Mouse (Mus musculus) adrenal gland, postnatal 36 days (tissue): ENCODE measurements around the gene Gltpd2. TPM values are rescaled to one million over a fixed set of nuclear protein-coding genes. Genes with fewer than 3 reads are reported as not detected.
"Not testable (repeated sequence)": the region's sequence is repeated elsewhere in the genome, so short reads cannot be mapped to it uniquely, and the experiment has no call there.

ENCODE experiments used
- DNase-seq, 2 experiments: peaks; one replicate each; pipeline ENCODE4 v3.0.0; 2021; ENCODE audit warnings: mixed read lengths in 1 of 2
- long read RNA-seq, 2 experiments: library from polyadenylated mRNA; stranded (forward); transcript quantifications; one replicate each; pipeline ENCODE4 v2.0.0; 2021; ENCODE audit warnings: borderline sequencing depth in 2 of 2
- total RNA-seq, 2 experiments: library from RNA; stranded (reverse); gene quantifications; 2 replicates each; pipeline ENCODE4 v1.2.3; 2021

The Gltpd2 gene
- total RNA-seq = not detected
- long read RNA-seq, experiment 1 = 0 reads
- long read RNA-seq, experiment 2 = 0 reads

GRCm38 (mm10) chr11:70518923-70519322, at the start of gene Gltpd2:
TSS of gene Gltpd2 (plus strand) at chr11:70519196.
- no peak for DNase-seq

- DNase-seq = peak in 1 of 2 experiments; percentile 20
Observed at GRCm38 (mm10) chr11:70469764-70470163, 49.2 kb upstream of the Gltpd2 start.

DNA sequence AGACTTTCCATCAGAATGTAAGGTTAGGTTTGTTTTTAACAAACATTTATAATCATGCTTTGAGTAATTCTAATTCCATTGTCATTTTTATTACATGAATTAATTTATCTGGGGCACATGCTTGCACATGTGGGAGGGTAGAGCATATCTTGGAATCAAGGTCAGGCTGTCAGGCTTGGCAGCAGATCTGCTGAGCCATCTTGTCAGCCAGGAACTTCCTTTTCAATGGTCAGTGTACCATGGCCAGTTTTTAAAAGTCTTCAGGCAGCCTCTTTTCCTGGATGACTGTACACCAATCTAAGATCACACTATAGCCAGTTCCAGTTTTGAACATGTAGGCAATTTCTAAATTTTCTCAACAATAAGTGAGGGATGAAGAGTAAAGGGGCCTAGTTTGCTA, 46.3 kb upstream of the Gltpd2 start:
- peak; percentile 57 to 59 for DNase-seq

DNA sequence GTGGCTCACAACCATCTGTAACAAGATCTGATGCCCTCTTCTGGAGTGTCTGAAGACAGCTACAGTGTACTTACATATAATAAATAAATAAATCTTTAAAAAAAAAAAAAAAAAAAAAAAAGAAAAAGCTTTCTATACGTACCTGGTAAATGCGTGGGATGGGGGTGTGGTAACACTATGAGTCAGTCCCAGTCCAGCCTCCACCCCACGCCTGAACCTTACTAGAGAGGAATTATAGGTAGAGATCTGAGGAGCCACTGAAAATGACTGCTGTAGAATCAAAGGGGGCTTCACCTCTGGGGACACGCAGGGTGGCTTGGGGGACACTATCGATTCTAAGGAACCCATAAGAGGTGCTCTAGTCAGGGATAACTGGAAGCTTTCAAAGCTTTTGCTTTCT, 45.7 kb upstream of the Gltpd2 start:
- DNase-seq = not testable (repeated sequence)

DNA sequence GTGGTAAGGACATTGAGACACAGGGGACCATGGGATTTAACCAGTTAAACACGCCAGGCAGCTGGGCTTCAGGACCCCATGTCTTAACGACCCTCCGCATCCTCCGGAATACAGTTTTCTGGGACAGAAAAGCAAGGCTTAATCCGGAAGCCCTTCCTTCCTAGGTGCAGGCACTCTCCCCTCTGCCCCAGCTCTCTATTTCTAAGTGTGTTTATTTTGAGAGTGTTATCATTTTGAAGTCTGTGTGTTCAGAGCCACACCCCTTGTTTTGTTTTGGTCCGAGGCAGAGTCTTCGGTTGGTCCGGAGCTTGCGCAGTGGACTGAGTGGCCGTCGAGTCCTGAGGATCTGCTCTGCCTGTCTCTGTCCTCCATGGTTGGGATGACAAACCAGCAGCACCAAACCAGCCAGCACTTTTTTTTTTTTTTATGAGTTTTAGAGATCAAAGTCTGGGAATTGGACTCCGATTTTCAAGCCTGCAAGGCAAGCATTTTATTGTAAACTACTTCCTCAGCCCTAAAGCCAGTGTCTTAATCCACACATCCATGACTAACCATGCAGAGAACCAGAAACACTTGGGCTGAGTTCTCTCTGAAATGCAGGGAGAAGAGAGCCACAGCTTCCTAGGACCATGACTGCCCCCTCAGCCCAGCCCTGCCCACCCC, 44.0 kb upstream of the Gltpd2 start:
- no peak for DNase-seq

DNA sequence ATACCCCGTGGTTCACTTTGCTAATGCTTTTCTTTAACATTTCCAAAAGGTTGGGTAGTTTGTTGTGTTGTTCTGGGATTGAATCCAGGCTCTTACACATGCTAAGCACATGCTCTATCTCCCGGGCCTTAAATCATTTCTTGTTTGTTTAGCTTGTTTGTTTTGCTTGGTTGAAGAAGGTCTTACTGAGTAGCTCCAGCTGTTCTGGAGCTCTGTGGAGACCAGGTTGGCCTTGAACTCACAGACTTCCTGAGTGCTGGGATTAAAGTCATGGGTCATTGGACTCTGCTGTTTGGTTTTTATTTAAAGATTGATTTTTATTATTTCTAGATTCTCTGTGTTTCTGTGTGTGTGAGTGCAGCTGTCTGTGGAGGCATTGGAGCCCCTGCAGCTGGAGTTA, 33.5 kb upstream of the Gltpd2 start:
- no peak for DNase-seq

DNA sequence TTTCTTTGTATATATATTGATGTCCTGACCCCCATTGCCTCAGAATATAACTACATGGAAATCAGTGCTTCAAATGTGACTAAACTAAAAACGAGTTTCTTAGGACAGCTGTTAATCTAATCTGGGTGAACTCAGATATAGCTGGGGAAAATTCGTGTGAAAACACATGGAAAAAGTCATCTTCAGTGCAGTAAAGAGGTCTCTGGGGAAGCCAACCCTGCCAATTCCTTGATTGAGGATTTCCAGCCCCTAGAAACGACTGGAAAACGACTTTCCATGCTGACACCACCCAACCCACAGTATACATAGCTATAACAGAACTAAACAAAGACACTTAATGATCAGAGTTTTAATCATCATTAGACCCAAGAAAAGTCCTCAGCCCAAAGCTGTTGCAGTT, 31.2 kb upstream of the Gltpd2 start:
- no peak for DNase-seq

DNA sequence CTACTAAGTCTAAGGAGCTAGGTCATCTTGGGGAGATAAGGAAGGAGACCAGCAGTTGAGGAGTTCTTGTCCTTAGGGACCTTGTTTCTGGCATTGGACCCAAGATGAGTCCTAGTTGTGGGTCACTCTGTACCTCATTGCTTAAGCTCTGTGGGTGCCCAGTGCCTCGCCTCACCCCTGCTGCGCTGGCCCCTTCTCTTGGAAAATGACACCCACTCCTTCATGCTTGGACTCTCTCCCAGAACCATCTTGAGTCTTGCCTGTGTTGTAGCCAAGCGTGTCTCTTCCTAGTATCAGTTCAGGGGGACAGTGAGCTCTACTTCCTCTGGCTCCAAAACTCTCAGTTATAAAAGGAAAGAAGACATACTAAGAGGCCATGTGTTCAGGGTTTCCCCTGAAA, 29.9 kb upstream of the Gltpd2 start:
- DNase-seq = no peak

- DNase-seq = no peak
Observed at GRCm38 (mm10) chr11:70489684-70490083, 29.3 kb upstream of the Gltpd2 start.

GRCm38 (mm10) chr11:70499566-70500475, 19.2 kb upstream of the Gltpd2 start:
- peak; percentile 74 to 76 for DNase-seq

GRCm38 (mm10) chr11:70500476-70500812, 18.6 kb upstream of the Gltpd2 start:
- DNase-seq = no peak

DNA sequence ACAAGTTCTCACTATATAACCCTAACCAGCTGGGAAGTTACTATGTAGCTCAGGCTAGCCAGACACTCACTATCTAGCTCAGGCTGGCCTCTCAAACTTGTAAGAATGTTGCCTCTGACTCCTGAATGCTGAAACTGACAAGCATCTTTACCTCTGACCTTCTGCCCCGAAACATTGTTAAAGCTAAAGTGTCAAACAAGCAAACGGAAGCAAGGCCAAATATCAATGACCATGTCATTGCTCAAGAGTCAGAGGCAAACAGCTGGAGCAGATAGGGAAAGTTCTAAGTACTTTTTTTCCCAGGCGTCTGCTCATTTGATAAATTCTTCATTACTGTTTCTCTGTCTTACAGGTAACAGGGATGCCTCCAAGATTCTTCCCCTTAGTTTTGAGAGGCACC, 17.0 kb upstream of the Gltpd2 start:
- DNase-seq = no peak

DNA sequence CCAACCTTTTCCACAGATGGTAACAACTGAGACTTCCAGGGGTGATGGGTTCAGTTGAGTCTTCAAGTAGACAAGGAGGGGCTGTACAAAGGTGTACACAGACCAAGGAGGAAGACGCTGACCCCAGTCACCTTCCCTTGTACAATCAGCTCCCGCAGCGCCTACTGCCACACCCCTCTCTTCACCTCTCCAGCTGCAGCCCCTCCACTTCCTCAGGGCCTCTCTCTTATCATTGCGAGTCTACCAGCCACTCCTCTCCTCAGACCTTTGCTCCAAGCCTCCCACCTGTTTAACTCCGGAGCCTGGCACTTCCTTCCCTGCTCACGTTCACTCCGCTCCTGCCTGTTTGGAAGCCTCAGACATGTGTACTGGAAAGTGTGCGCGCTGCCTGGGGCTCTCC, 14.0 kb upstream of the Gltpd2 start, which contains the start of gene Tm4sf5:
Gene Tm4sf5 (plus strand): TSS at position 275 of the 400 bp plus-strand sequence.
- DNase-seq = no peak

DNA sequence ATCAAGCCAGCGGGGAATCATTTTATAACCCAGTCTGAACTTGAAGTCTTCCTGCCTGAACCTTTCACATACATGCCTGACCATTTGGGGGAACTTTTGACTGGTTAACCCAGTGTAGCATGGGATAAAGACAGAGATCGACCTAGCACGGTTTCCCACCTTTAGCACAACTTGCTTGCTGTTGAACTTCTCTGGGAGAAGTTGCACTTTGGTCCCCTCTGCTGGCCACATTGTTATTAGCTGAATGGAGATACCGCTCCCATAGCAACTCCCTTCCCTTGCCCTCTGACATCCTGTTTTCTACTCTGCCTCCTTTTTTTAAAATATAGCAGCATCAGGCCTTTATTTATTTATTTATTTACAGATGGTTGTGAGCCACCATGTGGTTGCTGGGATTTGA, 12.6 kb upstream of the Gltpd2 start:
- peak; percentile 75 to 82 for DNase-seq

- no peak for DNase-seq
Observed at GRCm38 (mm10) chr11:70506962-70507515, 12.0 kb upstream of the Gltpd2 start.

- DNase-seq = peak; percentile 39 to 52
Observed at GRCm38 (mm10) chr11:70509753-70510564, 9.0 kb upstream of the Gltpd2 start.

DNA sequence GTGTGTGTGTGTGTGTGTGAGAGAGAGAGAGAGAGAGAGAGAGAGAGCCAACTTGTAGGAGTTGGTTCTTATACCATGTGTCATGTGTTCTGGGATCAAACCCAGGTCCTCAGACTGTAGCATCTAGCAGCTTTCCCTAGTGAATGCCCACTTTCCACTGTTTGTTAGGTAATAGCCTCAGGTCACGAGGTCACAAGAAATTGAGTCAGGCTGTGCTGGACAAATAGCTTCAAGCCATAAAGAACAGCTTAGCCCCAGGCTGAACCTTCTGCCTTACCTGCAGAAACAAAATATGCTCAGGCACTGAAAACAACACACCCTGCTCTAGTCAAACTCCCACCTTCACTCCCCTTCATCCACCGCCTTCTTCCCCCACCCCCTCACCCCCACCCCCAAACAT, 7.8 kb upstream of the Gltpd2 start:
- no peak for DNase-seq

GRCm38 (mm10) chr11:70511825-70512224, 7.2 kb upstream of the Gltpd2 start:
- DNase-seq = no peak

- DNase-seq = no peak
Observed at GRCm38 (mm10) chr11:70512709-70513342, 6.2 kb upstream of the Gltpd2 start.

GRCm38 (mm10) chr11:70513520-70513919, 5.5 kb upstream of the Gltpd2 start:
- DNase-seq = peak; percentile 15 to 41

DNA sequence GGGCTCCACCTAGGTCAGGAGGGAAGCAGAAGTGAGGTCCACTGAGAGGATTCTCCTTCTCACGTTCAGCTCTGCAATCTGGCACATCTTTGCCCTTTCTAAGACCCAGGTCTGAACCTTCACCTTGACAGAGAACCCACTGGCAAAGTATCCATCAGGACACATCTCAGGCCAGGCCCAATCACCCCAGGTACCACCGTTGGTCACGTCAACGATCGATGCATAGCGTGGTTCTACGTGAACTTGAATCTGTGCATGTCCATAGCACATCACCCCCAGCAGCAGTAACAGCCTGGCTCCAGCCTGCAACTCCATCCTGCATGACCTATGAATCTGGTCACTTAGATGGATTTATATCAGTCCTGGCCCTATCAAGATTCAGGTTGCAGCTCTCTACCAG, 4.7 kb upstream of the Gltpd2 start, which contains the start of gene Vmo1:
Gene Vmo1 (minus strand): TSS at position 329 of the 400 bp plus-strand sequence.
- DNase-seq = no peak

DNA sequence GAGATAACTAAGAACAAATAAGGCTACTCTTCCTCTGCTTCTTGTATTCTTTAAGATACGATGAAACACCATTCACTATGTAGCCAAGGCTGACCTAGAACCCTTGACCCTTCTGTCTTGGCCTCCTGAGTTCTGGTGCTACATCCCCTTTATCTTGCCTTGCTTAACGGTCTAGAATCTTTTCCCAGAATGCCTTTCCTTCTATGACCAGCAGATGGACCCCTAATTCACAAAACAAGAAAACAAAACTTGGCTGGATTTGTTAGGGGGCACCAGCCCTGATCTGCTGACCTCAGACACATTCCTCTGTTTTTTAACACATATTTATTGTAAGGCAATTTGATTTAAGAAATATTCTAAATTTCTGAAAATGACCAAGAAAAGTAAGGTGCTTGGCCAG, 2.6 kb upstream of the Gltpd2 start:
- peak in 1 of 2 experiments; percentile 26 for DNase-seq
